Comparison of ENCODE assay signal across 10 mouse cellular contexts in the genomic region with DNA sequence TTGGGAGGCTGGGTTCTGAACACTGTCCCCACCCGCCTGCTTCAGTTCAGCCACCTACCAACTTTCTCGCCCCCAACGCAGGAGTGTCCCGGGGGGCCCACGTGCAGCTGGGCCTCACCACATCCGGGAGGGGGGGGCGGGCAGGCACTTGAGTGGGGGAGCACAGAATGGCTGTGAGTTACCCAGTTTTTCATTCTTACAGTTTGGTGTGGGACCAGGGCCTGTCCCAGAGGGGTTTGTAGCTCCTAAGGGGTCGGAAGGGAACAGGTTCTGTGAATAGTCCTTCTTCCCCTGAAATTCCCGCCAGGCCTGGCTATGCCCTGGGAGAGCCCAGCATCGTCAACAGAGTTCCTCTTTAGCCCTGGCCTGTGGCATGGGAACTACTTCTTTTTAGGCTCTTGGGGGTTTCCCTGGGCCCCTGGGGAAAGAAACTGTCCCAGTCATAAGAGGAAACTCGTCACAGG. TPM values are rescaled to one million over a fixed set of nuclear protein-coding genes. Genes with fewer than 3 reads are reported as not detected.
DNase-seq lines count a peak whose midpoint lies in the region; ATAC-seq and TF ChIP-seq lines count a peak whose summit lies in the region.
"Had no signal": no experiment of that assay in that cellular context is flagged by ENCODE, and none has a peak within 500 bp of the region (broad histone marks: within the 10 kb centered on the region; RNA-seq: fewer than 3 reads in every experiment).

No protein-coding gene starts in this region.

- H3K9ac ChIP-seq in stomach, embryonic 16.5 days (ENCODE audit: low read length) = no peak overlapping the region
- no peak overlapping the region for H3K9ac ChIP-seq in stomach, postnatal 0 days (ENCODE audit: low read length)
- H3K9ac ChIP-seq in heart, embryonic 16.5 days (ENCODE audit: low read length) = 0 out of 2 replicates have a peak overlapping the region, but pooled peaks have one; percentile 12
- no peak overlapping the region for H3K9ac ChIP-seq in midbrain, embryonic 13.5 days (replicated peaks)

- peak overlapping the region; percentile 93 for H3K4me2 ChIP-seq in stomach, embryonic 16.5 days (ENCODE audit: low read depth, low read length)
- H3K4me2 ChIP-seq in stomach, postnatal 0 days (replicated peaks; ENCODE audit: low read depth) = no peak overlapping the region
- H3K4me2 ChIP-seq in heart, embryonic 16.5 days (ENCODE audit: low read depth, low read length) = peak overlapping the region; percentile 91
- no peak overlapping the region for H3K4me2 ChIP-seq in midbrain, embryonic 13.5 days (replicated peaks)

- no peak for TF ChIP-seq EP300 in stomach, postnatal 0 days (optimal IDR thresholded peaks at IDR 0.05)

- H3K4me3 ChIP-seq in stomach, embryonic 16.5 days (replicated peaks; ENCODE audit: low read length) = no peak overlapping the region
- H3K4me3 ChIP-seq in stomach, postnatal 0 days (ENCODE audit: low read depth, low read length) = no peak overlapping the region
- H3K4me3 ChIP-seq in heart, embryonic 16.5 days (ENCODE audit: low read length) = no peak overlapping the region; the same call in 1 of the 2 replicates
- H3K4me3 ChIP-seq in midbrain, embryonic 13.5 days (replicated peaks) = no peak overlapping the region

- peaks cover 4% of the 10 kb centered on the region; the same call in 1 of the 2 replicates for H3K4me1 ChIP-seq in stomach, embryonic 16.5 days (ENCODE audit: control insufficient read depth, insufficient read depth, low read length)
- 0 out of 2 replicates have a peak, but pooled peaks cover 2% of the 10 kb centered on the region for H3K4me1 ChIP-seq in stomach, postnatal 0 days (replicated peaks; ENCODE audit: control insufficient read depth, insufficient read depth)
- H3K4me1 ChIP-seq in heart, embryonic 16.5 days (ENCODE audit: control insufficient read depth, insufficient read depth, low read length) = peaks cover 8% of the 10 kb centered on the region
- H3K4me1 ChIP-seq in midbrain, embryonic 13.5 days (replicated peaks) = peaks cover 13% of the 10 kb centered on the region

- no peaks in the 10 kb centered on the region for H3K36me3 ChIP-seq in stomach, embryonic 16.5 days (ENCODE audit: control insufficient read depth, insufficient read depth, low read length)
- no peaks in the 10 kb centered on the region for H3K36me3 ChIP-seq in stomach, postnatal 0 days (ENCODE audit: control insufficient read depth, insufficient read depth, low read length)
- no peaks in the 10 kb centered on the region for H3K36me3 ChIP-seq in heart, embryonic 16.5 days (ENCODE audit: control insufficient read depth, insufficient read depth)
- no peaks in the 10 kb centered on the region for H3K36me3 ChIP-seq in midbrain, embryonic 13.5 days

- TF ChIP-seq CTCF in stomach, postnatal 0 days (IDR thresholded peaks at IDR 0.05; ENCODE audit: low read depth) = no peak

- no peak for ATAC-seq in stomach, embryonic 16.5 days (ENCODE audit: insufficient read depth, low FRiP score)
- ATAC-seq in stomach, postnatal 0 days (ENCODE audit: low FRiP score, low TSS enrichment) = no peak
- no peak for ATAC-seq in heart, embryonic 16.5 days (replicated peaks; ENCODE audit: extremely low read depth, insufficient read depth, low FRiP score)
- ATAC-seq in megakaryocyte progenitor cell, adult 5-6 weeks (replicated peaks; ENCODE audit: poor library complexity) = 0 out of 2 replicates have a peak, but pooled peaks have one; percentile 7
- ATAC-seq in erythroblast, adult 5-6 weeks (replicated peaks; ENCODE audit: low FRiP score, poor library complexity, severe bottlenecking) = no peak
- no peak for ATAC-seq in midbrain, embryonic 13.5 days

- no peak for DNase-seq in stomach, postnatal 0 days (ENCODE audit: low spot score)
- DNase-seq in cerebellum, postnatal 36 days = no peak

- no peaks in the 10 kb centered on the region for H3K9me3 ChIP-seq in stomach, embryonic 16.5 days (replicated peaks; ENCODE audit: control insufficient read depth, low read length)
- no peaks in the 10 kb centered on the region for H3K9me3 ChIP-seq in stomach, postnatal 0 days (ENCODE audit: control insufficient read depth, low read length)
- H3K9me3 ChIP-seq in heart, embryonic 16.5 days (replicated peaks; ENCODE audit: control insufficient read depth, low read length) = no peaks in the 10 kb centered on the region
- no peaks in the 10 kb centered on the region for H3K9me3 ChIP-seq in midbrain, embryonic 13.5 days

- H3K27ac ChIP-seq in stomach, embryonic 16.5 days (ENCODE audit: low read length) = no peak overlapping the region
- H3K27ac ChIP-seq in stomach, postnatal 0 days (replicated peaks) = no peak overlapping the region
- peak overlapping the region; percentile 60; the same call in 1 of the 2 replicates for H3K27ac ChIP-seq in heart, embryonic 16.5 days (ENCODE audit: low read length)
- no peak overlapping the region for H3K27ac ChIP-seq in midbrain, embryonic 13.5 days

- H3K27me3 ChIP-seq in stomach, embryonic 16.5 days (ENCODE audit: control insufficient read depth, insufficient read depth, low read length) = peaks cover 20% of the 10 kb centered on the region
- peaks cover 3% of the 10 kb centered on the region; the same call in 1 of the 2 replicates for H3K27me3 ChIP-seq in stomach, postnatal 0 days (ENCODE audit: control insufficient read depth, insufficient read depth, low read length)
- peaks cover 16% of the 10 kb centered on the region for H3K27me3 ChIP-seq in heart, embryonic 16.5 days (ENCODE audit: control insufficient read depth, insufficient read depth, low read length)
- peaks cover 51% of the 10 kb centered on the region for H3K27me3 ChIP-seq in midbrain, embryonic 13.5 days

- WGBS in stomach, embryonic 16.5 days = 44% methylated on average over 11 of the region's 11 CpGs
- WGBS in stomach, postnatal 0 days = 51% methylated on average over 11 of the region's 11 CpGs
- 49% methylated on average over 11 of the region's 11 CpGs for WGBS in heart, embryonic 16.5 days
- 45% methylated on average over 11 of the region's 11 CpGs for WGBS in midbrain, embryonic 13.5 days

RNA-seq across cellular contexts. Expression of a gene that starts 0.8 kb away (rescaled TPM):
- 2.5 and 2.9 TPM in 2 replicates for polyA plus RNA-seq in stomach, embryonic 16.5 days (2015; fragmentation: Nextera tagmentation; extraction: Ambion mirVana)
- 2.6 and 3.2 TPM in 2 replicates for polyA plus RNA-seq in stomach, postnatal 0 days (2015; fragmentation: Nextera tagmentation; extraction: Ambion mirVana)
- 10.4 and 18.1 TPM in 2 replicates for polyA plus RNA-seq in heart, embryonic 16.5 days (2015; fragmentation: Nextera tagmentation; extraction: Ambion mirVana)
- total RNA-seq in megakaryocyte progenitor cell, adult 5-6 weeks (2015) = 76.0 and 76.5 TPM in 2 replicates
- total RNA-seq in megakaryocyte progenitor cell, adult 5-6 weeks (2017) = 83.2 and 90.0 TPM in 2 replicates
- 3.6 and 5.6 TPM in 2 replicates for total RNA-seq in erythroblast, adult 5-6 weeks (2015; ENCODE audit: low replicate concordance)
- 0.34 and 1.5 TPM in 2 replicates for total RNA-seq in erythroblast, adult 5-6 weeks (2017; ENCODE audit: low replicate concordance)
- 4.3 and 4.4 TPM in 2 replicates for polyA plus RNA-seq in midbrain, embryonic 13.5 days (2015; fragmentation: Nextera tagmentation; extraction: Ambion mirVana)

RNA-seq across cellular contexts. Expression of a gene that starts 3.3 kb away (rescaled TPM):
- polyA plus RNA-seq in stomach, embryonic 16.5 days (2015; fragmentation: Nextera tagmentation; extraction: Ambion mirVana) = not detected in 2 replicates
- not detected in 2 replicates for polyA plus RNA-seq in stomach, postnatal 0 days (2015; fragmentation: Nextera tagmentation; extraction: Ambion mirVana)
- not detected in 2 replicates for polyA plus RNA-seq in heart, embryonic 16.5 days (2015; fragmentation: Nextera tagmentation; extraction: Ambion mirVana)
- total RNA-seq in megakaryocyte progenitor cell, adult 5-6 weeks (2015) = 0.15 and 0.30 TPM in 2 replicates
- total RNA-seq in megakaryocyte progenitor cell, adult 5-6 weeks (2017) = 0.24 TPM in 1 of 2 replicates, not detected in the other
- not detected in 2 replicates for total RNA-seq in erythroblast, adult 5-6 weeks (2015; ENCODE audit: low replicate concordance)
- total RNA-seq in erythroblast, adult 5-6 weeks (2017; ENCODE audit: low replicate concordance) = not detected in 2 replicates
- not detected in 2 replicates for polyA plus RNA-seq in midbrain, embryonic 13.5 days (2015; fragmentation: Nextera tagmentation; extraction: Ambion mirVana)
- total RNA-seq: midbrain, postnatal 0 days had no signal
- polyA plus RNA-seq: brain, embryonic 14.5 days; gonadal fat pad, adult 2 months; midbrain, postnatal 0 days had no signal

RNA-seq across cellular contexts. Expression of a gene that starts 27.9 kb away (rescaled TPM):
- 2.4 and 3.6 TPM in 2 replicates for polyA plus RNA-seq in stomach, embryonic 16.5 days (2015; fragmentation: Nextera tagmentation; extraction: Ambion mirVana)
- polyA plus RNA-seq in stomach, postnatal 0 days (2015; fragmentation: Nextera tagmentation; extraction: Ambion mirVana) = 0.36 and 0.57 TPM in 2 replicates
- polyA plus RNA-seq in heart, embryonic 16.5 days (2015; fragmentation: Nextera tagmentation; extraction: Ambion mirVana) = 1.3 and 1.4 TPM in 2 replicates
- not detected in 2 replicates for total RNA-seq in megakaryocyte progenitor cell, adult 5-6 weeks (2015)
- total RNA-seq in megakaryocyte progenitor cell, adult 5-6 weeks (2017) = not detected in 2 replicates
- not detected in 2 replicates for total RNA-seq in erythroblast, adult 5-6 weeks (2015; ENCODE audit: low replicate concordance)
- total RNA-seq in erythroblast, adult 5-6 weeks (2017; ENCODE audit: low replicate concordance) = not detected in 2 replicates
- 0.12 and 0.15 TPM in 2 replicates for polyA plus RNA-seq in midbrain, embryonic 13.5 days (2015; fragmentation: Nextera tagmentation; extraction: Ambion mirVana)

Comparison
In these comparisons a context has a peak if more than half of its experiments do, and no peak if none do; other contexts are left out.
1. H3K4me2 ChIP-seq: peak in stomach, embryonic 16.5 days (single experiment) and heart, embryonic 16.5 days (single experiment); none in stomach, postnatal 0 days (single experiment) and midbrain, embryonic 13.5 days (single experiment).